Mouse (Mus musculus): ENCODE measurements around the gene Mrps18c.

Mrps18c gene

GRCm38 (mm10) chr5:100798165-100798860 is at the start of gene Mrps18c, which contains the start of gene Helq:
Gene Mrps18c (plus strand): TSS chr5:100798627.
Gene Helq (minus strand): TSS chr5:100798598.
- under 1% methylated on average over 64 of the region's 67 CpGs for WGBS

- WGBS, result 82% methylated on average over 10 of the region's 10 CpGs
Measured at GRCm38 (mm10) chr5:100750617-100751255, 47.7 kb upstream of the Mrps18c start.

GRCm38 (mm10) chr5:100751655-100752054 is 46.8 kb upstream of the Mrps18c start:
- 60% methylated on average over 4 of the region's 4 CpGs for WGBS

GRCm38 (mm10) chr5:100753407-100753806 is 45.0 kb upstream of the Mrps18c start:
- WGBS, result 75% methylated on average over 7 of the region's 7 CpGs

- 95% methylated on average over 5 of the region's 5 CpGs for WGBS
Measured at GRCm38 (mm10) chr5:100758121-100758520, 40.3 kb upstream of the Mrps18c start.

GRCm38 (mm10) chr5:100760049-100760663 is 38.3 kb upstream of the Mrps18c start:
- 86% methylated on average over 10 of the region's 10 CpGs for WGBS

- WGBS, result 93% methylated on average over 7 of the region's 7 CpGs
Measured at GRCm38 (mm10) chr5:100761736-100762135, 36.7 kb upstream of the Mrps18c start.

GRCm38 (mm10) chr5:100766026-100766425 is 32.4 kb upstream of the Mrps18c start:
- WGBS, result 69% methylated on average over 7 of the region's 7 CpGs

GRCm38 (mm10) chr5:100771575-100771974 is 26.9 kb upstream of the Mrps18c start:
- 98% methylated on average over 4 of the region's 4 CpGs for WGBS

- WGBS, result 96% methylated on average over 13 of the region's 13 CpGs
Measured at GRCm38 (mm10) chr5:100775778-100776404, 22.5 kb upstream of the Mrps18c start.

- 93% methylated on average over 5 of the region's 5 CpGs for WGBS
Measured at GRCm38 (mm10) chr5:100776900-100777299, 21.5 kb upstream of the Mrps18c start.

GRCm38 (mm10) chr5:100779002-100779401 is 19.4 kb upstream of the Mrps18c start:
- 75% methylated on average over 13 of the region's 13 CpGs for WGBS

GRCm38 (mm10) chr5:100787527-100787926 is 10.9 kb upstream of the Mrps18c start:
- WGBS, result 88% methylated on average over 9 of the region's 9 CpGs

- WGBS, result 83% methylated on average over 7 of the region's 7 CpGs
Measured at GRCm38 (mm10) chr5:100792261-100792660, 6.2 kb upstream of the Mrps18c start.

GRCm38 (mm10) chr5:100794084-100794483 is 4.3 kb upstream of the Mrps18c start:
- 78% methylated on average over 5 of the region's 5 CpGs for WGBS

GRCm38 (mm10) chr5:100818341-100818740 is 19.9 kb downstream of the Mrps18c start:
- WGBS, result 65% methylated on average over 4 of the region's 4 CpGs

GRCm38 (mm10) chr5:100819568-100820480 is 21.4 kb downstream of the Mrps18c start:
- WGBS, result 25% methylated on average over 16 of the region's 16 CpGs

GRCm38 (mm10) chr5:100820483-100821184 is 22.2 kb downstream of the Mrps18c start, which contains the start of gene Abraxas1:
Gene Abraxas1 (minus strand): TSS chr5:100820965.
- WGBS, result under 1% methylated on average over 63 of the region's 63 CpGs

- 64% methylated on average over 8 of the region's 8 CpGs for WGBS
Measured at GRCm38 (mm10) chr5:100821375-100821774, 22.9 kb downstream of the Mrps18c start.

GRCm38 (mm10) chr5:100822826-100823225 is 24.4 kb downstream of the Mrps18c start:
- 85% methylated on average over 7 of the region's 7 CpGs for WGBS
